Mouse (Mus musculus) hindbrain, embryonic 14.5 days (tissue): ENCODE data around the gene Rnf20. TPM values are rescaled to one million over a fixed set of nuclear protein-coding genes. Genes with fewer than 3 reads are reported as not detected.
A peak's percentile ranks its signal among the peaks of the same experiment; 100 is the strongest.

Experiments
- ATAC-seq: fragments of 200-750 bp; cut with Nextera tagmentation; 2 replicates; pipeline ENCODE4 v1.8.0; 2017; ENCODE audit warnings: moderate number of reproducible peaks, mild to moderate bottlenecking, moderate TSS enrichment, moderate library complexity; ENCODE audit not compliant: low FRiP score
- DNase-seq: peaks from one replicate; pipeline ENCODE4 v3.0.0-alpha.2; 2015; ENCODE audit warnings: low spot score
- H3K27ac ChIP-seq: fragments of 300-500 bp; sonication (generic); 2 replicates; pipeline ENCODE4 v1.5.1; 2014; ENCODE audit warnings: mild to moderate bottlenecking, moderate library complexity
- H3K27me3 ChIP-seq: fragments of 300-500 bp; sonication (generic); 2 replicates; pipeline ENCODE4 v1.6.1; 2014; ENCODE audit warnings: mild to moderate bottlenecking, low read length, mixed read lengths; ENCODE audit not compliant: control insufficient read depth, insufficient read depth
- H3K36me3 ChIP-seq: fragments of 300-500 bp; sonication (generic); replicated peaks from 2 replicates; pipeline ENCODE4 v1.6.1; 2014; ENCODE audit not compliant: control insufficient read depth, insufficient read depth
- H3K4me1 ChIP-seq: fragments of 300-500 bp; sonication (generic); replicated peaks from 2 replicates; pipeline ENCODE4 v1.6.1; 2014; ENCODE audit warnings: antibody characterized with exemption, low read length, mixed read lengths; ENCODE audit not compliant: control insufficient read depth, insufficient read depth
- H3K4me2 ChIP-seq: fragments of 300-500 bp; sonication (generic); replicated peaks from 2 replicates; pipeline ENCODE4 v1.6.1; 2014; ENCODE audit warnings: mild to moderate bottlenecking, moderate library complexity
- H3K4me3 ChIP-seq: fragments of 300-500 bp; sonication (generic); replicated peaks from 2 replicates; pipeline ENCODE4 v1.5.1; 2014; ENCODE audit warnings: mild to moderate bottlenecking, low read length
- H3K9ac ChIP-seq: fragments of 300-500 bp; sonication (generic); 2 replicates; pipeline ENCODE4 v1.6.1; 2014
- H3K9me3 ChIP-seq: fragments of 300-500 bp; sonication (generic); 2 replicates; pipeline ENCODE4 v1.6.1; 2016; ENCODE audit warnings: low read length; ENCODE audit not compliant: control insufficient read depth
- WGBS: fragments of 180-500 bp; shearing (Covaris S2); extraction: QIAGEN DNeasy Blood & Tissue Kit; methylation state at CpG from one replicate; pipeline ENCODE4 v1.1.7; 2014; 5-methylcytosine and 5-hydroxymethylcytosine counted together
- polyA plus RNA-seq: library from polyadenylated mRNA; unstranded; fragments of >200 nt; fragmentation: Nextera tagmentation; extraction: Ambion mirVana; gene quantifications from 2 replicates; pipeline ENCODE4 v1.2.1, GENCODE M21; 2014

Rnf20 gene
- polyA plus RNA-seq = 63.9 and 65.7 TPM in 2 replicates

DNA sequence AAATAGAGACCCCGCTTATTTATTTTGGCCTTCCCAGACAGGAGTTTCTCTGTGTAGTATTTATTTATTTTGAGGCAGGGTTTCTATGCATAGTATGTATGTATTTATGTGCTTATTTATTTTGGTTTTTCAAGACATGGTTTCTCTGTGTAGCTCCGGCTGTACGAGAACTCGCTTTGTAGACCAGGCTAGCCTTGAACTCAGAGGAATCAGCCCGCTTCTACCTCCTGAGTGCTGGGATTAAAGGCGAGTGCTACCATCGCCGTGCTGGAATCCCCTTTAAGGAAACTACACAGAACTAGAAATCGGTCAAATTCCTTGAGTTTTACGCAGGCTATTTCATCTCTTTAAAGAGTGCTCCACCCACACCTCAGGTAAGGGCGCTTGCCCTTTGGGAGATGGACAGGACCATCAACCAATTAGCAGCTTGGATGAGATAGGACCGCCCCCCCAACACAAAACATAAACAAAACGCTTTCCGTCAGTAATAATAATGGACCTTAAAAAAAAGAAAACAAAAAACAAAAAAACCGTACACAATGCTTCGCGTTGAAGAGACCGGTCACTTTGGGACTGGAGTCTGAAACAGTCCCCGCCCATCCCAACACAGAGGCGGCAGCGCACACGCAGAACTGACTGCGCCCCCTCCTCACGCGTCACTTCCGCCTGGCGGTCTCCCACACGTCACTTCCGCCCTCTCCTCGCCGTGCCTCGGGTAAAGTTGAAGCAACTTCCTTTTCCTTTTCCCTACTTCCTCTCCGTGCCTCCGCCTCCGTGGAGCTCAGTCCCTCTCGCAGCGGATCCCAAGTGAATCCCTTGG, at the start of gene Rnf20:
TSS of gene Rnf20 (plus strand) at position 688 of the 820 bp plus-strand sequence.
- peak within 1 kb of the TSS; percentile 81 for H3K27ac ChIP-seq
- no peaks in the 10 kb centered on the region for H3K9me3 ChIP-seq
- DNase-seq (peak; percentile 98), ATAC-seq (peak; percentile 98)
- peaks cover 17% of the 10 kb centered on the region for H3K4me1 ChIP-seq
- no peaks in the 10 kb centered on the region for H3K27me3 ChIP-seq
- H3K9ac ChIP-seq = peak within 1 kb of the TSS; percentile 78
- 4% methylated on average over 37 of the region's 37 CpGs for WGBS
- peaks cover 31% of the 10 kb centered on the region for H3K36me3 ChIP-seq
- H3K4me2 ChIP-seq = peak within 1 kb of the TSS; percentile 67
- H3K4me3 ChIP-seq = peak within 1 kb of the TSS; percentile 75

DNA sequence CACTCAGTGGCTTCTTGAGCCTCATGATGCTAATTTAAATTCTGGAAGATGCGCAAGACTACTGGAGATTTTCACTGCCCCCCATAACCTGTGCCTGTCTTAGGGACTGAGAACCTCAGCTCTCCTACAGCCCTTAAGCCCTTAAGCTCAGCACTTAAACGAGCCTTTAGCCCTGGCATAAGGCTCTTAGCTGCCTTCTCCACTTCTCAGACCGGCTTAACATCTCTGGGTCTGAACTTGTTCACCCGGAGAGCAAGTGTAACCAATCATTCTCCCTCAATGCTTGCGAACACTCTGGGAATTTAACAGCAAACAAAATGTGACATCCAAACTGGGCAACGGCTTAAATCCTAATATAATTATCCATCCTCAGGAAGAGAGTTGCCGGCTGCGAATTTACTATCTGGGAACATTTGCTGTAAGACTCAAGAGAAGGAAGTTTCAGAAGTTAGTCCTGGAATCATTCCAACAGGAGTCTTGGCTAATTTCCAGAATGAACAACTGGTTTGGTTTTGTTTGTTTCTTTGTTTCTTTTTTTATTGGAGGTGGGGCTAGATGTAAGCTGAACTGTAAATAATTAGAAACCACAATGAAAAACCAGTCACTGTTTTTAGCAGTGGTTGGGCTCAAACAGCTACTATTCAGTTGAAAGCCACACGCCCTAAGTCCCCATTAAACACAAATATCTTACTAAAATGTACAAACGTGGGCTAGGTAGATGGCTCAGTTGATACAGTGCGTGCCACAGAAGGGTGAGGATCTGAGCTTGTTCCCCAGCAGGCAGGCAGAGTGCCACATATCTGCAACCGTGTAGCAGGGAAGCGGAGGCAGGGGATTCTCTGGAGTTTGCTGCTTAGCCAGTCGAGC, 47.6 kb upstream of the Rnf20 start:
- H3K27ac ChIP-seq = no peak overlapping the region
- no peak overlapping the region for H3K4me3 ChIP-seq
- no peaks in the 10 kb centered on the region for H3K27me3 ChIP-seq
- H3K4me1 ChIP-seq = no peaks in the 10 kb centered on the region
- no peak overlapping the region for H3K4me2 ChIP-seq
- DNase-seq = peak; percentile 37
- ATAC-seq = no peak
- 61% methylated on average over 14 of the region's 14 CpGs for WGBS
- no peaks in the 10 kb centered on the region for H3K9me3 ChIP-seq
- H3K36me3 ChIP-seq = peaks cover 31% of the 10 kb centered on the region
- H3K9ac ChIP-seq = no peak overlapping the region

DNA sequence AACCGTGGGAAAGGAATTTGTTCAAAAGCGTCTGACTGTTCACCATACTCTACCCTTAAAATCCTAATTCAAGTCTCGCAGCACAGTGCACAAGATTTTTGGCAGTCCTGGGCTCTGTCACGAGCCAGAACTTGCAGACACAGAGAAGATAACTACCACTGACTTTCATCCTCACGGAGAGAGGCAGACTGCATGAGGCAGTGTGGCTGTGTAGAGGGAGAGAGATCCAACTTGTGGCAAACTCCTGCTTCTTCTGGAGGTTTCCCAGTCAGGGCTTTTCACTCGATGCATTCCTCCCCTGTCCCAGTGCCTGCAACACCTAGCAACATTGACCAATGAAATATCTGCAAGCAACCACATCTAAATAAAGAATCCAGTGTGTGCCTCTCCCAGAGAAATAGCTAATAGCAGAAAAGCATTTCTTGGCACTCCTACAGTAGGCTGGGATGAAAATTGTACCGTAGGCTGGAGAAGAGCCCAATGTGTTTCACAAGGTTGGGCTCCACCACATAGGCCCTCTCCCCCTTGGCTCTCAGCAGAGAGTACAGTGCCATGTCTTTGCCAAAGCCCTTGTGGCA, 46.2 kb upstream of the Rnf20 start:
- Histone ChIP-seq H3K9ac (no peak overlapping the region), H3K4me3 (no peak overlapping the region), H3K27me3 (no peaks in the 10 kb centered on the region), H3K36me3 (peaks cover 31% of the 10 kb centered on the region), H3K4me2 (no peak overlapping the region), H3K27ac (no peak overlapping the region), H3K4me1 (no peaks in the 10 kb centered on the region), H3K9me3 (no peaks in the 10 kb centered on the region)
- DNase-seq = no peak
- peak; percentile 44; the same call in 1 of the 2 replicates for ATAC-seq
- 86% methylated on average over 7 of the region's 7 CpGs for WGBS

DNA sequence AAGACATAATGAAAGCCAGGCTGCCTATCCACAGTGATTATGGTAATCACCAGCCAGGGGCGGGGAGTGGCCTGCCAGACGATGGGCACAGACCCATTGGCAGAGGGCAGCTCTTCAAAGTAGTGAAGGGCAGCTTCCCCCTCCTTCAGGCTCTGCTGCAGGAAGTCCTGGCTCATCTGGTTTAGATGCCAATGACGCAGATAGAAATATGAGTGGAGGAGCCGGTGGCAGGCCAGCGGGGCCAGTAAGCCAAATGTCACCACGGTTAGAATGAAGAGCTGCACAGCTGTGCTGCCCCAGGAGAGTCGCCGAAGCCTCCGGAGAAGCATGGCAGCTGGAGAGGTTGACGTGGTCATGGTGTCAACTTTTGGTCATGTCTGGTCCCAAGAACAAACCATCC, 45.0 kb upstream of the Rnf20 start:
- Histone ChIP-seq H3K9me3 (no peaks in the 10 kb centered on the region), H3K4me2 (no peak overlapping the region), H3K36me3 (peaks cover 31% of the 10 kb centered on the region), H3K4me3 (no peak overlapping the region), H3K27ac (no peak overlapping the region), H3K9ac (no peak overlapping the region), H3K27me3 (no peaks in the 10 kb centered on the region), H3K4me1 (no peaks in the 10 kb centered on the region)
- DNase-seq = no peak
- whole genome bisulfite sequencing = 89% methylated on average over 10 of the region's 10 CpGs
- ATAC-seq = no peak

DNA sequence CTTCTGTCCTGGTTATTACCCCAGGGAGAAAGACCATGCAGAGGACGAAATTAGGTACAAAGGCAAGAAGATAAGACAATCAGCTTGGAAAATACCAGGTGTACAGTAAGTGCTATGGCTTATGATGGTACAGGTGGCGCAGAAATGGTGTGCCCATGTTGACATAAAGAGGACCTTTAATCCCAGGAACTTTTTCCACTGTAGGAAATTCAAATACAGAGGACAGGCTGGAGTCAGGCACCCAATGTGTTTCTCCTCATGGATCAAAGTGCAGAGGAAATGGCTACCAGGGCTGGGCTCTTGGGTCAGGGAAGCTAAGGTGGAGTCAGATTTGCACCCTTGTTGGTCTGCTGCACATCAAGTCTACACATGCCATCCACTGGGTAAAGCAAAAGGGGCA, 41.7 kb upstream of the Rnf20 start:
- H3K9me3 ChIP-seq = no peaks in the 10 kb centered on the region
- ATAC-seq (no peak), DNase-seq (no peak)
- WGBS = 78% methylated on average over 2 of the region's 2 CpGs
- no peaks in the 10 kb centered on the region; the same call in 1 of the 2 replicates for H3K4me1 ChIP-seq
- H3K4me3 ChIP-seq = no peak overlapping the region
- peaks cover 19% of the 10 kb centered on the region for H3K36me3 ChIP-seq
- no peak overlapping the region for H3K27ac ChIP-seq
- no peak overlapping the region for H3K9ac ChIP-seq
- H3K27me3 ChIP-seq = no peaks in the 10 kb centered on the region
- H3K4me2 ChIP-seq = no peak overlapping the region

DNA sequence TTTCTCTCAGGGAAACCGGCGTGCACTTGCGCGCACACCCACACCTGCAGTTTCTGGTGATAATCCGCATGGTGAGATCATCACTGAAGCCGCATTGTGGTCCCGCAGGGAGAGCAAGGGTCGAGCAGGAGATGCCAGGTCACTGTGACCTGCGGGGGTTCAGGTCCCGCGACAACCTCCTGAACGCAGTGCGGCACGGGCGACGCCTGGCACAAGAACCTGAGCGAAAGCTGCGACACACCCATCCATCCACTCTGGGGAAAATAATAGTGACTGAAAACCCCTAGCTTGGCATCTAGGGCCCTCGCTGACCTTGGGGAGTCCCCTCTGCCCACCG, 35.0 kb upstream of the Rnf20 start:
- Histone ChIP-seq H3K9ac (peak overlapping the region; percentile 95), H3K27ac (peak overlapping the region; percentile 97), H3K27me3 (no peaks in the 10 kb centered on the region), H3K9me3 (no peaks in the 10 kb centered on the region), H3K4me1 (peaks cover 11% of the 10 kb centered on the region), H3K36me3 (no peaks in the 10 kb centered on the region), H3K4me2 (peak overlapping the region; percentile 66), H3K4me3 (peak overlapping the region; percentile 94)
- peak; percentile 32 for DNase-seq
- ATAC-seq = no peak; the same call in 1 of the 2 replicates
- under 1% methylated on average over 20 of the region's 20 CpGs for WGBS

DNA sequence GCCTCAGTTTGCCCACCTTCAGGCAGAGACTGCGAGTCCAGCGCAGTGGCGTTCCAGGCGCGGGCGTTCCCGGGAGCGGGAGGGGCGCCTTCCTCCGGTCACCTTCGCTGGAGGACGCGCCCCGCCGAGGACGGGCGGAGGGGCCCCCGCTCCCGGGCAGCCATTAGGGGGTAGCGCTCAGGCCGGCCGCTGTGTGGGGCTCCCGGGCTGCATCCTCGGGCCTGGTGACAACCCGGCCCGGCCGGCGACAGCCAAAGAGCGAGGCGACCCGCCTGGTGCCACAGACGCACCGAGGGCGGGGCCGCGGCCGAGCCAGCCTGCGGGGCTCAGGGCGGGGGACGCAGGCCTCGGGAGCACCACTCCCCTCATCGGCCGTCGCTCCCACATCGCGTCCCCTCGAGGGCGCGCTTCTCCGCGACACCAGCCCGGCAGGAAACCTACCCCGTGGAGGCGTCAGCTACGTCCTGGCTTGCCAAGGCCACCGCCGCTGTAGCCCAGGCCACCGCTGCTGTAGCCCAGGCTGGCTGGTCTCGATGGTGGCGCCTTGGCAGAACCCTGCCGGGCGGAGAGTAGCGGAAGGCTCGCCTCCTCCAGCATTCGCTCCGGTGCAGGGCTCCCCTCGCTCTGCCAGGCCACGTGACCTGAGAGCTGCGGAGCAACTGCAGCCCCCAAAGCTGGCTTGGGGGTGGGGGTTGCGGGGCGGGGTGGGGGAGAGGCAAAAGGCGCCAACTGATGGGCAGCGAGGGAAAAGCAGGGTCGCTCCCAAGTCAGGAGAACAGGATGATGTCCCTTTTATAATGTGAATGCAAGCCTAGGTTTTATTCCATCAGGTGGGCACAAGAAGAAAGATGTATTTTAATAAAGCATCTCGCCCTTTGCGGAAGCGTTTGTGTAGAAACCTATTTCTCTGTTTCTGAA, 34.4 kb upstream of the Rnf20 start, which contains the start of gene Tmem246:
TSS of gene Tmem246 (minus strand) at position 694 of the 918 bp plus-strand sequence.
- Histone ChIP-seq H3K36me3 (no peaks in the 10 kb centered on the region), H3K9ac (peak within 1 kb of the TSS; percentile 95), H3K27me3 (no peaks in the 10 kb centered on the region), H3K27ac (peak within 1 kb of the TSS; percentile 97), H3K4me3 (peak within 1 kb of the TSS; percentile 94), H3K9me3 (no peaks in the 10 kb centered on the region), H3K4me2 (peak within 1 kb of the TSS; percentile 66), H3K4me1 (peaks cover 11% of the 10 kb centered on the region)
- ATAC-seq (peak; percentile 93), DNase-seq (peak; percentile 70)
- under 1% methylated on average over 64 of the region's 77 CpGs for WGBS

DNA sequence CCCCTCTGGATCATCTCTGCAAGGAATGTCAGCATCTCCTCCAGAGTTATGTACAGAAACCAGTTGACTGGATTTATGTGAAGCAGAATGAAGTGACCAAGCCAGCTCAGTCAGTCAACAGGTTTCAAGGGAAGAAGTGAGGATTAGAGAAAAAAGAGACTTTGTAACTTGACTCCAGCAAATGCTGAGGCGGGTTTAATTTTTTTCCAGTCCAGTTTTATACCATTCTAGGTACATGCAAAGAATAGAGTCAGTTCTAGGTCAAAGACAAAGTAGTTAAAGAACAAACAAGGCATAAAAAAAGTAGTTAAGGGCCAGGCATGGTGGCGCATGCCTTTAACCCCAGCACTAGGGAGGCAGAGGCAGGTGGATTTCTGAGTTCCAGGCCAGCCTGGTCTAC, 28.6 kb upstream of the Rnf20 start:
- H3K4me1 ChIP-seq = peaks cover under 1% of the 10 kb centered on the region; the same call in 1 of the 2 replicates
- DNase-seq (no peak), ATAC-seq (no peak)
- H3K36me3 ChIP-seq = no peaks in the 10 kb centered on the region
- H3K4me3 ChIP-seq = no peak overlapping the region
- H3K27ac ChIP-seq = no peak overlapping the region
- H3K4me2 ChIP-seq = no peak overlapping the region
- 90% methylated on average over 2 of the region's 2 CpGs for WGBS
- H3K9me3 ChIP-seq = peaks cover 6% of the 10 kb centered on the region; the same call in 1 of the 2 replicates
- no peaks in the 10 kb centered on the region for H3K27me3 ChIP-seq
- H3K9ac ChIP-seq = no peak overlapping the region
